Mouse (Mus musculus): ENCODE results near the gene Bik.

Gene Bik

DNA sequence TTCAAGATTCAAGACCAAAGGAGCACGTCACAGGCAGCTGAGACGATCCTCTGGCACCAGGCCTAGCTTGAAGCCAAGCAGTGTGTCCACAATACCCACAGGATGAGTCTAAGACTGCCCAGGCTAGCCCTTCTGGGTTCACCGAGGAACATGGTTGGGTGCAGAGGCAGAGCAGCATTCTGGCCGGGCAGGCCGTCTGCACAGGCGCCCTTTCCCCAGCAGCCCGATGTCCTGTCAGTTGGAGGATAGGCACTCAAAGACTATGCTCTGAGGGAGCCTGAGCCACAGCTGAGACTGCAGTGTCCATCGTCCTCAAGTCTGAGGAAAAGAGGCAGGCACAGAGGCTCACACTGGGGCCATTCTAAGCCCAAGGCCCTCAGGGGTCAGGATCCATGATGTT lies 20.5 kb downstream of the Bik start:
- no peak for DNase-seq

DNA sequence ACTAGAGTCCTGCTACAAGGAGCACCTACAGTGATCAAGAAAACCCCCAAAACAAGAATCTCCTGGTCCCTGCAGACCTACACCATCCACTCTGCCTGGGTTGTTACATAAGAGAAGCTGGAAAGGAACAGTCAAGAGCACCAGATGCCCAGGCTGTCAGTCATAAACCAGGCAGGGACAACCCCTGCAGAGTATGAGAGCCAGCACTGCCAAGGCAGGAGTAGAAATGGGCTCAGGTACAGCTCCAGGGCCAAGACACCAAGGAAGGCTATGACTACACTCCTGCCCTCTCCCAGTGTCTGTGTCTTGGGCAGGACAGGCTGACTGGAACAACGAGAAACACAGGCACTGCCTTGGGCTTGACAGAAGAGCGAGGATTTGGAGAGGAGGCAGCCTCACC lies 23.5 kb downstream of the Bik start:
- no peak for DNase-seq

DNA sequence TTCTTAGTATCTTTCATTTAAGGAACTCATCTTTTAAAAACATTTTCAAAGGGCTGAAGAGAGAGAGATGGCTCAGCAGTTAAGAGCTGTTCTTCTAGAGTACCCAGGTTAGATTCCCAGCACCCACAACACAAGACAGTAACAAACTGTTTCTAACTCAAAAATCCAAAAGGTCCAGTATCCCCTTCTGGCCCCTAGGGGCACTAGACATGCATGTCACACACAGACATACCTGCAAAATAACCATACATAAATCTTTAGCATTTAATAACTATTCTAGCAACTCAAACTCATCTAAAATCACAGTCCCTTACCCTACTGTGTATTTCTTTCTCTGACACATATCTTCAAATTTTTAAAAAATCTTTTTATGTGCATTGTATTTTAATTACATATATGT lies 27.2 kb downstream of the Bik start:
- no peak for DNase-seq

DNA sequence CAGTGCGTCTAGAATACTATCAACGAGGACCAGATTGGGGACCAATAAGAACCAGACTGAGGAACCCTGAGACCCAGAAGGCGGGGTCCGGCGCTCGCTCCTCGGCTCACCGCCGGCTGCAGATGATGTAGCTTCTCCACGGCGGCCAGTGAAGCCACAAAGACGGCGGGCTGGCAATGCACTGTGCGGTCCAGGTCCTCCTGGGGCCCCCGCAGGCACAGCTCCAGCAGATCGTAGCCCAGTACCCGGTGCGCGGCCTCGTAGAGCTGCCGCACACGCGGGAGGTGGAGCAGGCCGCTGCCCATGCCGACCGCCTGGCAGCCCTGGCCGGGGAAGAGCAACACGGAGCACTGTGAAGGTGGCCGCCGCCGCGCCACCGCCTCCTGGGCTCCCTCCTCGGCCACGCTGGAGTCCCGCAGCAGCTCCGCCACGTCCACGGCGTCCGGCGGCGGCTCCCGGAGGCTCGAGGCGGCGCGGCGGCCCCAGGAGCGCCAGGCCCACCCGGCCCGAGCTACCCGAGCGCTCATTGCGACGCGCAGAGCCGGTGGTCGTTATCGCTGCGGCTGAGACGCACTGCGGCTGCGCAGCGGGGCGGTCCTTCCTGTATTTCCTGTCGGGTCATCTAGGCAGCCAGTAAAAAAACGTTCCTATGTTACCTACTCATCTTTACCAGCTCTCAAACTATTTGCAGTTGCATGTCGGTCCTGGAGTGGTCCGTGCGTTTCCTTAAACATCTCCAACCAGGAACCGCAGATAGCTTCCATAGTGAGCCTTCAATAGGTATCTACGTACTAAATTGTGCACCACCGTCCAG lies 28.7 kb downstream of the Bik start:
- DNase-seq, result peak; percentile 86 to 89

DNA sequence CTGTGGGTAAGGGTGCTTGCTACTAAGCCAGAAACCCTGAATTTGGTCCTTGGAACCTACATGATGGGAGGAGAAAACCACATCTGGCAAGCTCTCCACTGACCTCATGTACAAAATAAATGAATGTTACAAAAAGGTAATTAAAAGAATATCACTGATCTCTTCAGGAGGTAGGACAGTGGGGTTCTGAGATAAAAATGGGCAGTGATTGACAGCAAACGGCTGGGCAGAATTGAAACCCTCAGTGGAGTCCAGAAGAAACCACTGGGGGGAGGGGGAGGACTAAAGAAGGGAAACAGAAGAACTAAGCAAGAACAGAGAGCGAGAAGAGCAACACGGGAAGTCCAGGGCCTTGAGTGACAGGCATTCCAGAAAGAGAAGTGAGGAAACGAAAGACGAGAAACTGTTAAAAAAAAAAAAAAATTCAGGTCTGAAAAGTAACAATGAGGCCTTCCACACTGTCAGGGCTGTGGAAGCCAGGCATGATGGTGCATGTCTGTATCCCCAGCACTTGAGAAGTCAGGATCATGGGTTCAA lies 34.3 kb downstream of the Bik start:
- no peak for DNase-seq

DNA sequence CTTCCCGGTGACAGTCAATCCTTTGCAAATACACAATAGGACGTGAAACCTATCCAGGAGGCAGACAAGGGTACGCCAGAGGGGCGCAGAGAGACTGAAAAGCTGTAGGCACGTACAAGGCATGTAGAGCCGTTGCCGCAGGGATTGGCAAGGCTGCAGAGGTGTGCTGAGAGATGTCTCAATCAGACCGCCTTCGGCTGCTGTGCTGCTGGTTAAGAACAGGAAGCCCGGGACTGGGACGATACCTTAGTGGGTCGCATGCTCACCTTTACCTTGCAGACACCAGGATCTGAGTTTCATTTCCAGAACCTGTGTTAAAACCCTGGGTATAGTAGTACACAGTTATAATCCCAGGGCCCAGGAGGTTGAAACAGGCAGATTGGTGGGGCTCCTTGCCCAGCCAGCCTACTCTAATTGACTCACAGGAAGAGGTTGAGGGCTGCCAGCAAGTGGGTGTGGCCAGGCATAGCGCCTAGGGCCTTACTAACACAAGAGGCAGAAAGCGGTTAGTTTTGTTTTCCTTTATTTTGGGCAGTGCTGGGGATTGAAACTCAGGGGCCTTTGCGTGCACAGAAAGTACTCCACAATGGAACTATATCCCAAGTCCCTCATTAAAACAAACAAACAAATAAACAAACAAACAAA lies 36.1 kb downstream of the Bik start:
- DNase-seq, result peak; percentile 36 to 37

DNA sequence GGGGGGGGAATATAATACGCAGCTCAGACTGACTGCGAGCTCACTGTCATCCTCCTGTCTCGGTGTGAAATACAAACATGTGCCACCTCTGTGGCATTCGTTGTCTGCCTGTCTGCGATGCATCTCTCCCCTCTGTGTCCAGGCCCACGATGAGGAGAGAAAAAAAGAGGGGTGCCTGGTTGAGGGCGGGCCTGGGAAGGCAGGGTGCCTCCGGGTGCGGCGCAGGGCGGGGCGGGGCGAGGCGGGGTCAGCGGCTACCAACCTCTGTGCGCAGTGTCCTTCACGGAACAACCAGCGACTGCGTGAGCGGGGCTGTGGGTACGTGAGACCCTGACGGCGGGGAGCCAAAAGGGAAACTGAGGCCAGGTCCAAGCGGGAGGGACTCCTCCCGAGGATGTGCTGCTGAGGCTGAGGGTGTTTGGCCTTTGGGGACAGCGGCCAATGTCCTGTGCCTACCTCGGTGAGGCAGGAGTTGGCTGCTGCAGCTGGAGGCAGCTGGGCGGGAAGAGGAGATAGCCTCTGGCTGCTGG lies 36.7 kb downstream of the Bik start, which contains the start of the genes Tspo and Mcat:
TSS of gene Tspo (plus strand) at position 266 of the 530 bp plus-strand sequence.
TSS of gene Mcat (minus strand) at position 461 of the 530 bp plus-strand sequence.
- DNase-seq, result no peak

DNA sequence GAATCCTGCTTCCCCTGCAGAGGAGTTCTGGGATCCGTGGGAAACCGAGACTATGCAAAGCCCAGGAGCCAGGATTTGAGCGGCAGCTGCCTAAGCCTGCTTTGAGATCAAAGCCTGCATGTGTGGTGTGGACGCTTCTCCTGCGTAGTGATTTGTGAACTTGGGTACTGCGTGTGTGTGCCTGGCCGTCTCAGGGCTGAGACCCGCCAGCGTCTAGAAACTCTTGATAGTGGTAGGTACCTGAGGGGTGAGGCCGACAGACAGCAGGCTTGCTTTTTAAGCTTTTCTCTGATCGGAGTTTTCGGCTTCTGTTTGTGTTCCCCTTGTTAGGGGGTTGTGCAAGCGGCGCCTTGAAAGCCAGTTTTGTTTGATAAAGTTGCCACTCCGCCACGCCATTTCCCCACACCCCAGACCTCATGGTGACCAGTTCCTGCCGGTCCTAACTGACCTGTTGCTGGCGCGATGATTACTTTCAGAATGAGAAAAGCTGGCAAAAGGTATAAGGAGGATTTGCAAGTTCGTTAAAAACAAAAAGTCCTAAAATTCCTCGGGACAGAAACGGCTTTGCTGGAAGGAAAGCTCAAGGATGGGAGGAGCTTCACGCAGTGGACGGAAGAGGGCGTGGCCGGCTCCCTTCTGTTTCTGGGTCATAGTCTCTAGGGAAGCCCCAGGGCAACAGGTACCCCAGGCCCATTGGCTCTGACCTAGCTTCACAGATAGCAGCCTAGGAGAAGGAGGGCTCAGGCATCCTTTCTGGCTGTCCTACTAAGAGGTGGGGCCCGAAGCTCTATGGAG lies 37.4 kb downstream of the Bik start:
- DNase-seq, result no peak

DNA sequence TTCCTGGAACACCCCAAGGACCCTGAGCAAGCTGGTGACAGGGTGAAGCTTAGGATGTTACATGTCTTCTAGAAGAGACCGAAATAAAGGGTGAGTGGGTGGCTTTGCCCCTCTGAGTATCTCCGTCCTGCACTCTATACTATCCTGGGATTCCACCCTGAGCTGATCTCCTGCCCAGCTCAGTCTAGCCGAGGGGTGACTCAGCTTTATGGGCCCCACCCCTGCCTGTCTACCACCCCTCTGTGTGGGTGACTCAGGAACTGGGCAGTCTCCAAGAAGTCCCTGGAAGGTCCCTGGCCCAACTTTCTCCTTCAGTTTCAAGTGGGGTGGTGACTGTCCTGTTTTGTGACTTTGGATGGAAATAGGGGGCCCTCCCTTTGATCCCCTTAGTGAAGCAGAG lies 38.8 kb downstream of the Bik start:
- DNase-seq, result no peak

DNA sequence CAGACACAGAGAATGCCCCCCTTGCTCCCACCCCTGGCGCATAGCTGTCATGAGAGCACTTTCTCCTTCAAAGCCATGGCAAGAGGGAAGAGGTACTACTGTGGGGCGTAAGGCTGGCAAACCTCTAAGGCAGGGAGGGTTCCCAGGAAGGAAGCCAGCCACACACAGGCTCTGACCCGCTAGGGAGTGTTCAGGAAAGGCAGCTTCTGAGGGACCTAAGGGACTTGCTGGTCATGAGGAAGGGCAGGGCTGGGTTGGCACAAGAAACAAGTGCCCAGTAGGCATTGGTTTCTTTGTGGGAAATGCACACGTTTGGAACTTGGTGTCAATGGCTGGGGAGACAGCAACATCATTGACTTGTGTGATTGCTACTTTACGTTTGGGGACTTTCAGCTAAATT lies 39.3 kb downstream of the Bik start:
- DNase-seq, result no peak

DNA sequence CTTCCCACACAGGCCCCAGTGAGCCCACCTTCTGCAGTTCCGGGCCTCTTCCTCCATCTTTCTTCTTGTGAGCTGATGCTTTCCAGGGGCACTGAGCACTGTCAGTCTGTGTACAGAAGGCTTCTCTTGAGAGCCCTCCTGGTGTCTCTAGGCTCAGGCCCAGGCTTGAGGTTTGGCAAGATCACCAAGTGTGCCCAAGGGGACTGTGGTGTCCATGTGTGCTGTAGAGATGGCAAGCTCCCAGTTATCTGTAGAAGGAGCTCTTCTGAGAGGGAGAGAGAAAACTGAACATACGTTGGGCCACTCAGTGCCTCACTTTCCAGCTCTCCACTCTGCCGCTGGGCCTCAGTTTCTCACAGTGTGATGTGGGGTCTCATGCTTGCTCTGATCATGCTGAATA lies 41.1 kb downstream of the Bik start:
- no peak for DNase-seq

DNA sequence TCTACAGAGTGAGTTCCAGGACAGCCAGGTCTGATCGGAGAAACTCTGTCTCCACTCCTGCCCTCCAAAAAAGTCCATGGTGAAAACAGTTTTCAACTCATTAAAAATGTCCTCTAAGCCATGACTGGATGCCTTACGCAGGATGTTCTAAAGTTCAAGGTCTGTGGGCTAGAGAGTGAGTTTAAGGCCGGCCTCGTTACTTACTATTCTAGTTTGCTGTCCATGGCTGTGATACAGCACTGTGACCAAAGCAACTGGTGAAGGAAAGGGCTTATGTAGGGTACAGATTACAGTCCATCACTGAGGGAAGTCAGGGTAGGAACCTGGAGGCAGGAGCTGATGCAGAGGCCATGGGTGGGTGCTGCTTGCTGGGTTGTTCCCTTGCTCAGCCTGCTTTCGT lies 41.9 kb downstream of the Bik start:
- no peak for DNase-seq

DNA sequence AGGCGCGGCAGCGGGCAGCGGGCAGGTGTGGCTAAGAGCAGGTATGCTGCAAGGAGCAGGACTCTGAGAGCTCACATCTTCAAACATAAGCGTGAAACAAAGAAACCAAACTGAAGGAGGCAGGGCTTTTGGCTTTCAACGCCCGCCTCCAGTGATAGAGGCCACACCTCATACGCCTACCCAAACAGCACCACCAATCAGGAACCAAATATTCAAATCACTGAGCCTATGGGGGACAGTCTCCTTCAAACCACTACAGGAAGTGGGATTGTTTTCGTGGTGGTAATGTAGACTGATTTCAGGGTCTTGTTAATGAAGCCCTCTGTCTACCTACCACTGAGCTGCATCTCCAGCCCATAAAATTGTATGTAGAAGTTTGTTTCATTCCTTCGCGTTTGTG lies 43.0 kb downstream of the Bik start:
- no peak for DNase-seq

DNA sequence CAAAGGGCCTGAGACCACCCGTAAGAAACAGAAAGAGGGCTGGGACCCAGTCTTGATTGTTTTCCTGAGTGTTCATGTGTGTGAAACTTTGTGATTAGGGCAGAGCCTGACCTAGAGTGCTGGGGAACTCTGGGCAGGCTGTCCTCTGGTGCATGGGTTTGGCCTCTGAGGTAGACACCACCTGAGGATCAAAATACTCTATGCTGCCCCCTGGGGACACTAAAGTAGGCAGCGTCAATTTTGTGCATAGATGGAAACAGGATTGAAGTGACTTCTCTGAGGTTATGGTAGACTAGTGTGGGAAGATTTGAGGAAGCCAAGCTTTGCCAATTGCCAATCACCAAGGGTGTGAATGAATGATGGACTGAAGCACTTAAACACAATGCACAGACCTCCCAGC lies 44.0 kb downstream of the Bik start:
- no peak for DNase-seq

DNA sequence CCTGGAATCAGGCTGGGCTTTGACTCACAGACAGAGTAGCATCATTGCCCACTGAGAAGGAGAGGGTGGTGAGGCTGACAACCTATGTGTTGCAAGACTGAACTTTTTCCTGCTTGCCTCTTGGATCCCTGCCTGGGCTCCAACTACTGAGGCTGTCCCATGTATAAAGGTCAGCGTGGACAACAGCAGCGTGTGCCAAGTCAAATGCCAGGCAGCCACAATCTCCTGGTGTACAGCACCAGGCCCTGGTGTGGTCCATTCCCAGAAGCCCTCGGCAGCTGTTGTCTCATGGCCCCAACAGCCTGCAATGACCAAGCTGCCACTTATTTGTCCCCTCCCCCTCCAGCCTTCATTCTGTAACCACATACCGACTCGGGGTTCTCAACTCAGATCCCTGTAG lies 45.0 kb downstream of the Bik start:
- DNase-seq, result no peak

DNA sequence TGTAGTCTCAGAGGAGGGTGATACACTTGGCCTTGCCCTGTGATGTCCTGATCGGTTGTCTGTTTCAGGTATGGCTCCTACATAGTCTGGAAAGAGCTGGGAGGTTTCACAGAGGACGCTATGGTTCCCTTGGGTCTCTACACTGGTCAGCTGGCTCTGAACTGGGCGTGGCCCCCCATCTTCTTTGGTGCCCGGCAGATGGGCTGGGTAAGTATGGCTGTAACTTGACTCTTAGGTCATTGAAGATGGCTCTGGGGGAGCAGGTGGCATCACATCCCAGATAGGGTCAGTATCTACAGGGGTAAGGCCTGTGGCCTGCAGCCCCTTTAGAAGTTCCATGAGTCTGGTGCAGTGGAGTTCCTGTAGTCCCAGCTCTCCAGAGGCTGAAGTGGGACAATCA lies 45.5 kb downstream of the Bik start:
- no peak for DNase-seq

DNA sequence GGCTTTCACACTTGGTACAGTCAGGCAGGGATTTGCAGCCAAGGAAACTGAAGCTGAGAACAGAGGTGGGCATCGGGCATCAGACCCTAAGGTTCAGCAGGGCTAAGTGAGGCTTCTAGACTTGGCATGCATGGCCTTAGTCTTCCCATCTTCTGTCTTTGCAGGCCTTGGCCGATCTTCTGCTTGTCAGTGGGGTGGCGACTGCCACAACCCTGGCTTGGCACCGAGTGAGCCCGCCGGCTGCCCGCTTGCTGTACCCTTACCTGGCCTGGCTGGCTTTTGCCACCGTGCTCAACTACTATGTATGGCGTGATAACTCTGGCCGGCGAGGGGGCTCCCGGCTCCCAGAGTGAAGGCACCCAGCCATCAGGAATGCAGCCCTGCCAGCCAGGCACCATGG lies 46.9 kb downstream of the Bik start:
- peak; percentile 51 for DNase-seq

DNA sequence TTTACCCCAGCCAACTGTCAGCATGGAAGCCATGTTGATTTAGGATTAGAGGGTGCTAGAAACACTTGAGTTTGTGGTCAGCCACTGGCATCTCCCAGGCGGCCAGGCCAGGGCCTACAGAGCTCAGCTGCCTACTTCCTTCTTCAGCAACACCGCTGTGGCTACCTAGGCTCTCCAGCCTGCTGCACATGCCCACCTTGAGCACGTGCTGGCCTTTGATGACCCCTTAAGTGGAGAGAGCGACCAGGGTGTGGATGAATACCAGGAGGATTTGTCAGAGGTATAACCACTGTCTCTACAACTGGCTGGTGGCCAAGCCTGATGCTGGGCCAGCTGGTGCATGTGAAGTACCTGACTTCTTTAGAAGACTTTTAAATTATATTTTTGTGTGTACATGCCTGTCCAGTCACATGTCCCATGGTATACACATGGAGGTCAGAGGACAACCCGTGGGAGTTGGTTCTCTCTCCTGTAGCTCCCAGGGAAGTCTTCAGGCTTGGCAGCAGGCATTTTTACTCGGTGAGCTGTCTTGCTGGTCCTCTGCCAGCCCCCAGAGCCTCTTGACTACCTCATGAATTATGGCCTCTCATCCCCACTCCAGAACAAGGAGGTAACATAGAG lies 48.2 kb downstream of the Bik start:
- no peak for DNase-seq

DNA sequence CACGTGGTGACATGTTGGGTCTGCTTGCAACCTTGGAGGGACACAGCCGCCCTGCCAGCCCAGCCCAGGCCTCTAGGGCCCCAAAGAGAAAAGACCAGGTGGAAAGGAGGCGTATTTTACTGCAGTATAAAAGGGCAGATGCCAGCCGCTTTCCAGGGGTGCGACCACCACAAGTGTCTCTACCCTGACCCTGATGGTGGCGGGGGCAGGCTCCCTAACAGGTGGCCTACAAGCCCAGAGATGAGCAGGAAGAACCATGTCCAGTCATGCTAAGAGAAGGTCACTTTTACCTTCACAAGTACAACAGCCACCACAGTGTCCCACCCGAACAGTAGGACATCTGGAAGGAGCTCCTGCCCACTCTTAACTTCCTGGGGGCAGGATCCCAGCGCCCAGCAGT lies 48.9 kb downstream of the Bik start:
- no peak for DNase-seq

DNA sequence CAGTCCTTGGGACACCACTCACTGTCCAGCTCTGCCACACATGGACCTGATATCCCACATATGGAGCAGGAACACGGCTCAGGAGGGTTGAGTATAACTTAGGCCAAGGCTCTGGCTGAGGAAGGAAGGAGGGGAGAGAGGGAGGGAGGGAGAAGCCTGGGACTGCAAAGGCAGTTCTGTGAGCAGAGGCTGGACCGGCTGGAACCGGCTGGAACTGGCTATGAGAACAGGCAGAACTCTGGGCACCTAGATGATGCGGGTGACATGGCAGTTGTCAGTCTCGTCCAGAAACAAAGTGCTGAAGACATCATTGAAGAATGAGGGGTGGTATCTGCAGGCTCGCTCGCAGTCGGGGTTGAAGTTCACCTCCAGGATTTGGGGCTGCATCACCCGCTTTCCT lies 50.0 kb downstream of the Bik start:
- DNase-seq, result no peak

DNA sequence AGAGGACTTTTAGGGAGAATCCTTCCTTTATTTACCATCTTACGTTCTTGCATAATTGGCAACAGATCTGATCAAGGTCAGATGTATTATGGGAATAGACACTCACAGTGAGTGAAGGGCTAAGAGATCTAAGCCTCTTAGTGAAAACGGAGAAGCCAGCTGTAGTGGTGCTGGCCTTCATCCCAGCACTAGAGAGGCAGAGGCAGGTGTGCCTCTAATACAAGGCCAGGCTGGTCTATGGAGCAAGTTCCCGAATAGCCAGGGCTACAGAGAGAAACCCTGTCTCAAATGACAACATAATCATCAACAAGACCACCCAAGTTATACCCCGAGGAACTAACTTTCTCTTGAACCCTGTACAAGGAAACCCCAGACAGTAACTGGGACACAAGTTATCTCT lies 56.3 kb downstream of the Bik start:
- DNase-seq, result no peak

DNA sequence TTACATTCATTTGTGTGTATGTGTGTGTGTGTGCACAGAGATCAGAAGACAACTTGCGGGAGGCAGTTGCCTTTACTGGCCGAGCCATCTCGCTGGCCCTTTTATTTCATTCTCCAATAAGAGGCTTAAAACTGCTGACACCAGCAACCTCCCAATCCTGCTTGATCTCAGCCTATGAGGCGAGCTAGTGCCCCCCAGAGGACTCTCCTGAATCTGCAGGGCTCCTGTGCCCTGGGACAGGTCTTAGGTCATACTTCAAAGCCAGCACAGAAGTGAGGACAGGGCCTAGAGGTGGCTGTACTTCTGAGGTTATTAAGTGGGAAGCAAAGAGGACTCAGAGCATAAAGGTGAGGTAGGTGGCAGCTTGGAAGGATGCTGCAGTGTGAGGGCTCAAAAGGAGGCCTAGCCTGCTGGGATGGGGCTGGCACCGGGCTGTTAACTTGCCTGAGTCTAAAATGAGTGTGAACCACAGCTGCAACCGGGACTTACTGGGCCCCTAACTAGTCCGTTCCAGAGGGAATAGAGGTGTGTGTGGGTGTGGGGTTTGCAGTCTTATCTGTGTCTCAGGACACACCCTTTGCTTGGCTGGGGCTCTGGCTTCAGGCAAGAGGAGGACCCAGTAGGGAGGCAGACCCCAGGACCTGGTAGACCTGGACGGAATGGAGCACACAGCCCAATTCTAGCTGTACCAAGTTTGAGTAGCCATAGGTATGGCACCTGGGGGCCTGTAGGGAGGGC lies 56.9 kb downstream of the Bik start:
- DNase-seq, result peak in 1 of 2 experiments; percentile 24
